Mouse (Mus musculus) limb, embryonic 11.5 days (tissue): ENCODE measurements at regions not wholly inside any gene's neighbourhood (a gene's known extent, or its start where the extent isn't known, plus 50 kb on each side); places are given as distances from the start of the nearest gene placed in this dataset.

Experiments
- ATAC-seq: fragments of 200-750 bp; cut with Nextera tagmentation; 2 replicates; pipeline ENCODE4 v1.8.0; 2017; ENCODE audit warnings: low read depth; ENCODE audit not compliant: insufficient number of reproducible peaks, low FRiP score, low TSS enrichment
- DNase-seq: peaks from one replicate; pipeline ENCODE4 v3.0.0-alpha.2; 2015; ENCODE audit warnings: low spot score
- H3K27ac ChIP-seq: fragments of 300-500 bp; sonication (generic); replicated peaks from 2 replicates; pipeline ENCODE4 v1.5.1; 2014; ENCODE audit warnings: low read depth, mild to moderate bottlenecking, low read length
- H3K27me3 ChIP-seq: fragments of 300-500 bp; sonication (generic); 2 replicates; pipeline ENCODE4 v1.6.1; 2014; ENCODE audit warnings: mild to moderate bottlenecking, low read length, mixed read lengths; ENCODE audit not compliant: control insufficient read depth, insufficient read depth
- H3K36me3 ChIP-seq: fragments of 300-500 bp; sonication (generic); 2 replicates; pipeline ENCODE4 v1.6.1; 2014; ENCODE audit warnings: mild to moderate bottlenecking, low read length, moderate library complexity, mixed read lengths; ENCODE audit not compliant: control insufficient read depth, insufficient read depth
- H3K4me1 ChIP-seq: fragments of 300-500 bp; sonication (generic); 2 replicates; pipeline ENCODE4 v1.6.1; 2014; ENCODE audit warnings: low read length, mixed read lengths; ENCODE audit not compliant: control insufficient read depth, insufficient read depth
- H3K4me2 ChIP-seq: fragments of 300-500 bp; sonication (generic); 2 replicates; pipeline ENCODE4 v1.6.1; 2014; ENCODE audit warnings: low read depth, mild to moderate bottlenecking, moderate library complexity; ENCODE audit not compliant: severe bottlenecking
- H3K4me3 ChIP-seq: fragments of 300-500 bp; sonication (generic); 2 replicates; pipeline ENCODE4 v1.5.1; 2014; ENCODE audit warnings: low read depth, low read length
- H3K9ac ChIP-seq: fragments of 300-500 bp; sonication (generic); 2 replicates; pipeline ENCODE4 v1.6.1; 2014; ENCODE audit warnings: mild to moderate bottlenecking, low read length
- H3K9me3 ChIP-seq: fragments of 300-500 bp; sonication (generic); 2 replicates; pipeline ENCODE4 v1.6.1; 2016; ENCODE audit warnings: low read length; ENCODE audit not compliant: control insufficient read depth
- WGBS: fragments of 180-500 bp; shearing (Covaris S2); extraction: QIAGEN DNeasy Blood & Tissue Kit; methylation state at CpG from one replicate; pipeline ENCODE4 v1.1.7; 2014; 5-methylcytosine and 5-hydroxymethylcytosine counted together

GRCm38 (mm10) chr1:118741286-118741685 is 113.5 kb downstream of the Tfcp2l1 start:
- Histone ChIP-seq H3K4me3 (no peak overlapping the region), H3K27me3 (no peaks in the 10 kb centered on the region), H3K4me1 (no peaks in the 10 kb centered on the region), H3K9ac (no peak overlapping the region), H3K9me3 (no peaks in the 10 kb centered on the region), H3K4me2 (no peak overlapping the region), H3K36me3 (no peaks in the 10 kb centered on the region), H3K27ac (no peak overlapping the region)
- 86% methylated on average over 5 of the region's 5 CpGs for WGBS
- no peak for DNase-seq
- no peak for ATAC-seq

- DNase-seq, result no peak
- no peak overlapping the region for H3K4me2 ChIP-seq
- no peaks in the 10 kb centered on the region for H3K27me3 ChIP-seq
- no peaks in the 10 kb centered on the region for H3K9me3 ChIP-seq
- no peak for ATAC-seq
- no peak overlapping the region for H3K4me3 ChIP-seq
- no peak overlapping the region for H3K27ac ChIP-seq
- H3K36me3 ChIP-seq, result no peaks in the 10 kb centered on the region
- 80% methylated on average over 5 of the region's 5 CpGs for WGBS
- H3K4me1 ChIP-seq, result no peaks in the 10 kb centered on the region
- H3K9ac ChIP-seq, result no peak overlapping the region
Measured at GRCm38 (mm10) chr1:118748196-118748595, 120.5 kb downstream of the Tfcp2l1 start.

DNA sequence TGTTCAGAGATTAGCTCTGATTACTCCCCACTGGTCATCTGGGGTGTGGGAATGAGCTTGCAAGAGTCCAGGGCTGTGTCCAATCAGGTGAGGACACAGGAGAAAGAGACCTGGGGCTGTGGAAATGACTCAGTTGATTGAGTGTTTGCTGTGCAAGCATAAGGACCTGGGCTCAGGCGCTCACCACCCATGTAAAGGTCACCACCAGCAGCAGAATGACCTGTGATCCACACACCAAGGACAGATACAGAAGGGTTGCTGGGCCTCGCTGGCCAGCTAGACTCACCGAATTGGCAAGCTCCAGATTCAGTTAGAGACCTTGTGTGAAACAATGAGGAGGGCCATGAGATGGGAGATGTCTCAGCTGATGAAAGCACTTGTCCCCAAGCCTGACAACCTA is 125.1 kb downstream of the Tfcp2l1 start:
- ATAC-seq (no peak), DNase-seq (no peak)
- Histone ChIP-seq H3K4me2 (no peak overlapping the region), H3K36me3 (no peaks in the 10 kb centered on the region), H3K4me1 (no peaks in the 10 kb centered on the region), H3K9me3 (no peaks in the 10 kb centered on the region), H3K27me3 (no peaks in the 10 kb centered on the region), H3K9ac (no peak overlapping the region), H3K4me3 (no peak overlapping the region), H3K27ac (no peak overlapping the region)
- WGBS, result 91% methylated on average over 3 of the region's 3 CpGs

DNA sequence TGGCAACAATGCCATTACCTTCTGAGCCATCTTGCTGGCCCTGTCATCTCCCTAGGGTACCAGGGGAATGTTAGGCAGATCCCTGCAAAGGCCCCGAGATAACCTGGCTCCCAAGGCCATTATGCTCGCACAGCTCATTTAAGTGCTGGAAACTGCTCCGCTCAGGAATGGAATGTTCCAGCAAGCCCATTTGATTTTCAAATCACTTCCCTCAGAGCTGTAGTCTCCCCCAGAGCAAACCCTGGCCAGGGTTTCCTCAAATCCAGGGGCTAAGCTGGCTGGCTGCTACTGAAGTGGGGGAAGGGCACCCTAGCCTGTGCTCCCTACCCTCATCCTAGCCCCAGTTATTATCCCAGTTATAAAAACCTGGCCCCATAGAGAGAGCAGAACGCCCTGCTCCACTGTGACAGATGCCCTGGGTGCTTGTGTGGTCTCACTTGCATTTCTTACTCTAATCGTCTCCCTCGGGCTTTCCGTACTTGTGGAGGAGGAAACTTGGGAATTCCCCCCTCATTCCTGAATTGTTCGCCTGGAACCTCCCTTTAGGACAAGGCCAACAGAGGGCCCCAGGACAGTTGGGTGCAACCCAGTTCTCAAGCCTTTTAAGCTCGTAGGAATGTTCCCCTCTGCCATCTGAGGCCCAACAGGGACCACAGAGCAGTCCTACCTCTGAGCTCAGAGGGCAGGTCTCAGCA is 128.6 kb downstream of the Tfcp2l1 start:
- ATAC-seq (no peak), DNase-seq (no peak)
- no peak overlapping the region for H3K4me2 ChIP-seq
- H3K36me3 ChIP-seq, result no peaks in the 10 kb centered on the region
- no peaks in the 10 kb centered on the region for H3K27me3 ChIP-seq
- no peak overlapping the region for H3K4me3 ChIP-seq
- H3K9ac ChIP-seq, result no peak overlapping the region
- no peaks in the 10 kb centered on the region for H3K4me1 ChIP-seq
- H3K27ac ChIP-seq, result no peak overlapping the region
- no peaks in the 10 kb centered on the region for H3K9me3 ChIP-seq
- 52% methylated on average over 9 of the region's 9 CpGs for WGBS

- no peak overlapping the region for H3K9ac ChIP-seq
- H3K36me3 ChIP-seq, result no peaks in the 10 kb centered on the region
- no peaks in the 10 kb centered on the region for H3K9me3 ChIP-seq
- 85% methylated on average over 3 of the region's 4 CpGs for WGBS
- no peaks in the 10 kb centered on the region for H3K4me1 ChIP-seq
- no peak overlapping the region for H3K4me3 ChIP-seq
- H3K27me3 ChIP-seq, result no peaks in the 10 kb centered on the region
- H3K27ac ChIP-seq, result no peak overlapping the region
- ATAC-seq (no peak), DNase-seq (no peak)
- H3K4me2 ChIP-seq, result no peak overlapping the region
Measured at GRCm38 (mm10) chr1:118757340-118758030, 129.7 kb downstream of the Tfcp2l1 start.

DNA sequence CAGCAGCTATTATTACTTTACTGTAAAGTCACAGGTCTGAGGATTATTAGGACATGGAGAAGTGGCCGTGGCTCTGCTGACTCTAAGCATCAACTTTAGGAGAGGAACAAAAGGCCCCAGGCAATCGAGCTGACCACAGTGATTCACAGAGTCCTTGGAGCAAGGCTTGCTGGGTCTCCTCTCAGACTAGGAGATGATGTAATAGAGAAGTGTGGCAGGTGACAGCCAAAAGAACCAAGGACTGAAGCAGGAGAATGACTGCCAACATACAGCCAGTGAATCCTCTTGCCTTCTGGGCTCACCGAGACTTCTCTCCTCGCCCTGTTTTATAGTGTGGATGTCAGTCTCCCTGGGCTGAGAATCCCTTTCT is 130.3 kb downstream of the Tfcp2l1 start:
- Histone ChIP-seq H3K27ac (no peak overlapping the region), H3K4me3 (no peak overlapping the region), H3K4me2 (no peak overlapping the region), H3K4me1 (no peaks in the 10 kb centered on the region), H3K36me3 (no peaks in the 10 kb centered on the region), H3K27me3 (no peaks in the 10 kb centered on the region), H3K9me3 (no peaks in the 10 kb centered on the region), H3K9ac (no peak overlapping the region)
- no peak for DNase-seq
- 82% methylated on average over 4 of the region's 4 CpGs for WGBS
- no peak for ATAC-seq

DNA sequence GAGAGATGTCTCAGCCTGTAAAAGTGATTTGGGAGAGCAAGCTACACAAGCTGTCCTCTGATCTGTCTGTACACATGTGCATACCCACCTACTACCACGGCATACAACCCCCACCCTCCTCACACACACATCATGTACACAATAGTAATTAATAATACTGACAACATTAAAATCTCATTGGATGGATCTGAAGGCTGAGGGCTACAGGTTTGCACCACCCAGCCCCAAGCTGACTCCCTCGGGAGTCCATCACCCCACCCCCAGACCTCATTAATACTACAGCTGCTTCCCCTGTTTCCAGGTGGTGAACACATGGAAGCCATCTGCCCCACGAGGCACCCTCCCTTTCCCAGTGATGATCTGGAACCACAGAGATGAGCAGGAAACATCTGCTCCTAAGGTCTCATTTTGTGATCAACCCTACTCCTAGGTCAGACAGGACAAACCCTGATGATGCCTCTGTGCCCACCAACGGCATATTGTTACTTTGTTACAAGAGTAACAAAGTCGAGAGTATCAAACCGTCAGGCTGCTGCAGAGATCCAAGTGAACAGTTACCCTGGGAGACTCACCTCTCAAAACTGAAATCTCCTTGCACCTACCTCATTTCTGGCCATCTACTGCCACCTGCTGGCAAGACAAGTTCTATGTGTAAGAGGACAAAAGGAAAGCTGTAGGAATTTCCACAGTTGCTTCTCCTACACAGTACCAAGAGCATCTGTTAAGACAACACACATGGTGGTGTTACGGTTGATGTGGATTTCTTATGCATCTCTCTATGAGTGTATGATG is 131.6 kb downstream of the Tfcp2l1 start:
- Histone ChIP-seq H3K9ac (no peak overlapping the region), H3K4me3 (no peak overlapping the region), H3K4me2 (no peak overlapping the region), H3K4me1 (no peaks in the 10 kb centered on the region), H3K36me3 (no peaks in the 10 kb centered on the region), H3K27me3 (no peaks in the 10 kb centered on the region), H3K27ac (no peak overlapping the region), H3K9me3 (no peaks in the 10 kb centered on the region)
- ATAC-seq, result peak; percentile 67
- 21% methylated on average over 7 of the region's 7 CpGs for WGBS
- DNase-seq, result peak; percentile 90

DNA sequence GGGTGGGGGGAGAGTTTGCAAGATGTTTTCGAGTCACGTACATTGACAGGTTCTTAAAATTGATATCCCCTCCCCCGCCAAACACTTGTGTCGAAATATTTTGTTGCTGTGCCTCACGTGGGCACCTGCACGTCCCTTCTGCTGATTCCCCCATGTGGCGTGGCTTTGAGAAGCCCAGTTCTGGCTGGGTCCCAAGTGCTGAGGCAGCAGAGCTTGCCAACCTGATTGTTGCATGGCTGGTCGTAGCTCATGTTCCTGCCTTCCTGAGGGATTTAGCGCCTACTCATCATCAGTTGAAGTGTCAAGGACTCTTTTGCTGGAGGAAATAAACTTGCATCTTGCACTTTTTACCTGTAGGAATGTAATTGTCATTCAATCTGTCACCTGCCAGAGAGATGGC is 137.8 kb downstream of the Tfcp2l1 start:
- no peak overlapping the region for H3K4me3 ChIP-seq
- H3K4me2 ChIP-seq, result no peak overlapping the region
- 69% methylated on average over 9 of the region's 9 CpGs for WGBS
- H3K27me3 ChIP-seq, result no peaks in the 10 kb centered on the region
- H3K36me3 ChIP-seq, result no peaks in the 10 kb centered on the region
- DNase-seq (no peak), ATAC-seq (no peak)
- H3K4me1 ChIP-seq, result no peaks in the 10 kb centered on the region
- H3K27ac ChIP-seq, result no peak overlapping the region
- H3K9me3 ChIP-seq, result no peaks in the 10 kb centered on the region
- H3K9ac ChIP-seq, result no peak overlapping the region
